Mouse (Mus musculus) brain, adult 2 months (tissue): ENCODE measurements around the gene Gm13694.

Experiments
- DNase-seq: peaks from one replicate; pipeline ENCODE4 v3.0.0; 2011; ENCODE audit warnings: low read depth, low spot score

Gene Gm13694

GRCm38 (mm10) chr2:84025217-84025616, 46.5 kb downstream of the Gm13694 start:
- DNase-seq: peak; percentile 11
